Mouse (Mus musculus) heart, adult 8-10 months (tissue): Measurements from ENCODE around the gene Vmn1r192. TPM values are rescaled to one million over a fixed set of nuclear protein-coding genes. Genes with fewer than 3 reads are reported as not detected.
"Not testable (repeated sequence)": the region's sequence is repeated elsewhere in the genome, so short reads cannot be mapped to it uniquely, and the experiment has no call there.

Source experiments
- DNase-seq: peaks from one replicate; pipeline ENCODE4 v3.0.0; 2022; ENCODE audit warnings: low spot score
- microRNA-seq: library from miRNA; unstranded; fragments of <30 nt; microRNA quantifications from one replicate; pipeline ENCODE4 v1.2.0, GENCODE M21; 2022
- total RNA-seq, 4 experiments: library from RNA; stranded (reverse); gene quantifications; 2 replicates each; pipeline ENCODE4 v1.2.4; 2022

The Vmn1r192 gene
- total RNA-seq: not detected

DNA sequence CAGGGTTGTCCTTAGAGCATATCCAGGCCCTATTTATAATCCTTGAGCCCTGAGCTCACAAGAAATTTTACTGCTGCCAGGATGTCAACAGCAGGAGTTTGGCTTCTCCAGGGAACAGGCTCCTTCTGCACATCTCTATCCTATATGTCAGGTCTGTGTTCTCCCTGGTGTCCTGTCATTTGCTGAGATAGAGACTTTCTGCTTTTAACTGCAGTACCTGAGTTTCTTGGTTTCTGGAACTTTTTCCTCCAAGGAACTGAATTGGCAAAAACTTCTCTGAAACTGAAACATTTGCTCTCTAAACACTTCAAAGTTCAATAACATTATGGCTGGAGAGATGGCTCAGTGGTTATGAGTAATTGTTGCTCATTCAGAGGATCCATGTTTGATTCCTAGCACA, at the start of gene Vmn1r192:
TSS of gene Vmn1r192 (minus strand) at position 101 of the 400 bp plus-strand sequence.
- DNase-seq: no peak

DNA sequence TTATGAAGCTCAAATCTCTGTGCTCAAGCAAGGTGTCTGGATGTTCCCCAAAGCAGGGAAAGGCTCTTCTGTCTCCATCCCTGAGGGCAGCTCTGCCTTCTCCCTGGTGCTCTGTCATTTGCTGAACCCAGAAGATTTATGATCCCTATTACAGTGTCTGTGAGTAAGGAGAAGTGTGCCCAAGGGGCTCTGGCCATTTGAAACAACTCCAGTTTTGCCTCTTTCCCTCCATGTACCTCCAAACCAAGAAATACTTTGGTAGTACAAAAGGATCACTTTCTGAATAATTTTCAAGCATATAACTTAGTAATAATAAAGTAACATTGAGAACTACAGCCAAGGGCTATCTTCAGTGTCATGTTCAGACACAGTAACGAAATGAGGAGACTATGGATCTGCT, 32.1 kb upstream of the Vmn1r192 start, which contains the start of gene Vmn1r193:
TSS of gene Vmn1r193 (minus strand) at position 101 of the 400 bp plus-strand sequence.
- DNase-seq: not testable (repeated sequence)

DNA sequence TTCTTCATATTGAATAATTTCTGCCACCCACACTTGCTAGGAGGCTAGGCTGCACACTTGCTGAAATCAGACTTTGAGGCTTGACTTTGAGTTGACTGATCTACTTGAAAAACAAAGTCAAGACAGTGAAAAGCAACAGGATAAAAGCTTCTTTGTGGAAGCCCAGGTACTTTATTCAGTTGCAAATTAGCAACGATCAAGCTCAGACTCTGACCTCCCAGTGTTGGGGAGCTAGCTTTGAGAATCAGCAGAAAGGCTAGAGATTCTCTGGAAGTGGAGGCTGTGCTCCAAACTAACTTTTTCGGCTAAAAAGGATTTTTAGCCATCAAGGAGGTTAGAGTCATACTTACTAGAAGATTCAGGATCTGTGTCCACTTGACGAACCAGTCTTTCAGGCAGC, 1.8 kb upstream of the Vmn1r192 start:
- DNase-seq: not testable (repeated sequence)

DNA sequence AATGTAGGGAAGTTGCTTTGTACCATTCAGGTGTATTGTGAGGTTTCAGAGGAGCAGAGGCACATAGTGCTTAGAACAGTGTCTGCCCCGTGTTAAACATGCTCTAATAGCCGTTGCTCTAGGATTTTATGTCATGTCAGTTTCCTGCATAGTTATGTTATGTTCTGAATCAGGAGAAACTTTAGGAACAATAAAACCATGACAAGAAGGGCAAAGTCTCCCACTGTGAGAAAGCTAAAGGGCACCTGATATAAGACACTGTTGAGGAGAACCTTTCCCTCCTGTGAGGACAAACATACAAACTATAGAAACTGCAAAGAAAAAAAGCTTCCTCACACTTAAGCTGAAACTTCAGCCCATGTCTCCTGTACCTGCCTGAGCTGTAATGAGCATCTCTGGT, 556 bp downstream of the Vmn1r192 start:
- DNase-seq: no peak

DNA sequence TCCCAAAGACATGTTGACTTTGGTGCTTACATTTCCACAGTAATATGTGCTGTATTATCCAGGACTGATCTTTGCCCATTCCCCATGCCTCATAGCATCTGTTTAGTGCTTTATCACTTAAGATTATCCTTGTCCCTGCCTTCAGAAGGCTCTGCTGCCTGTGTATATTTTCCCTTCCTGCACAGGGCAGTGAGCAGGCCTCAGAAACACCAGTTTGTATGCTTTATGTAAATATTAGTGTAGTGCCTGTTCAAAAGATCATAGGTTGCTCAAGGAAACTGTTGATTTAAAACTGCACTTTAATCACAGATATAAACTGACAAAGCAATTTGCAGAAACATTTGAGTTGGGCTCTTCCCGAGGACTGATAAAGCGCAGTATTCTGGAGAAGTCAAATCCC, 1.6 kb downstream of the Vmn1r192 start:
- no peak for DNase-seq

DNA sequence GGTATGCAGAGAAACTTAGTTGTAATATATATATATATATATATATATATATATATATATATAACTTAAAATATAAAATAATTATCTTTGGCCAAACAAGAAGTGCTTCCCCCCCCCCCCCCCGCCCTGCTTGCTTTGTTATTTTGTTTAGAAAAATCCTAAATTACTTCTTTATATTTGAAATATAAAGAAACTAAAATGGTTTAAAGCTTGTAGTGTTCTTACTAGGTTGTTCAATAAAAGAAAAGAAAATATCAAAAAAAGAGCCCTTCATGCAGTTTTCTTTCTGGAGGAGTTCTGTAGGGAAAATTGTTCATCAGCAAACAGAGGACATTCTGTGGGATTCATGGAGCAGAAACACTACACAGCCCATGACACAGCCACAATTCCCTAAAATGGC, 7.1 kb downstream of the Vmn1r192 start, which contains the start of gene Vmn1r191:
TSS of gene Vmn1r191 (minus strand) at position 101 of the 400 bp plus-strand sequence.
- no peak for DNase-seq

DNA sequence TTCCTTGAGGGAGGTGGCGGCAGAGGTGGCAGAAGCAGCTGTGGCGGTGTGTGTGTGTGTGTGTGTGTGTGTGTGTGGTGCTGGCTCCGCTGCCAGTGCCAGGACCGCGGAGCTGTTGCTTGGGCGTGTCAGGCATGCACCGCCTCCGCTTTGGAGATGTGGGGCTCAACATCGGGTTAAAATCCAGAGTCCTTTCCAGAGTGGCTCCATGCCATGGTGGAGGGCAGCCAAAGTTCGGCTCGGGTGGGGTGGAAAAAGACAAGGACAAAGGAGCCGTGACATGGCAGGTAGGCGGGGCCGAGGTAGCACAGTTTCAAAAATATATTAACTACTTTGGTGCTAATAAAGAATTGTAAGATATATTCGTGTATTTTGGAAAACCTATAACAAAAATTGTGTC, 22.5 kb downstream of the Vmn1r192 start:
- peak; percentile 13 for DNase-seq

DNA sequence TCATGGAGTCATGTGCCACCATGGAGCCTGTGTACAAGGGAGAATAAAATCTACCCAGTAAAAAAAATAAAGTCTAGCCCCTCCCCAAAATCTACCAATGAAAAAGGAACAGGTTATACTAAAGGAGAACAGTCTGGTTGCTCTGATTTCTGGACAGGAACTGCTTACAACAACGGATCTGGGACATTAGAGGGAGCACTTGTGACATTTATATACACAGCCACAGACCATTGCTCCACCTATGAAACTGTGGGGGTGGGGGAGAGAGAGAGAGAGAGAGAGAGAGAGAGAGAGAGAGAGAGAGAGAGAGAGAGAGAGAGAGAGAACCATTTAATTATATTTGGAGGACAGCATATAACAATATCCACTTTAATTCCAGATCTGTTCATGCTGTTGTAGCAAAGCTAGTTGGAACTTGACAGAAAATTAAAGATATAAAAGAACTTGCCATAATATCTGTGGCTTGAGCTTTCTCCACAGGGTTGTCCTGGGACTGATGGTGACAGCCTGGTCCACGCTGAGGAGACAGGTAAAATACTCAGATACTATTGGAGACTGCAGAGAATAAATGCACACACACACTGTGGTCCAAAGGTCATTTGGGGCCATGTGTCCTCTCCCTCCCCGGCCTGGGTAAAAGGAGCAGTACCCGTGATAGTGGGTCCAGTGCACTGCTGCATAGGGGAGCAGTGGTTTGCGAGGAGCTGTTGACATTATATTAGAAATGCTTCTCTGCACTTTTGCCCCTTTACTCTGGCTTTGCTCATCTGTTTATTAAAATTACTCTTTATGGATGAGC, 54.2 kb downstream of the Vmn1r192 start:
- not testable (repeated sequence) for DNase-seq

Small RNAs within 50 kb of the gene (microRNA-seq; reads per million reads assigned to microRNA genes)
- gene Gm23282: not detected
- gene Gm25084: not detected

Other genes starting within 250 kb of the Vmn1r192 start
- gene Zfp184, start 246.0 kb downstream of the Vmn1r192 start, total RNA-seq: 1 to 10 TPM in 1 of 4 experiments, under 1 TPM in 3; 0.46 to 1.0 (median 0.83) TPM
- gene Pom121l2, start 209.9 kb downstream of the Vmn1r192 start, total RNA-seq: not detected
- gene Prss16, start 181.4 kb downstream of the Vmn1r192 start, total RNA-seq: under 1 TPM in 1 of 4 experiments, not detected in 3; 0.22 TPM
- gene Hist1h2ah, start 155.6 kb downstream of the Vmn1r192 start, total RNA-seq: 10 to 100 TPM in 2 of 4 experiments, 1 to 10 TPM in 2; 1.7 to 11.1 (median 9.1) TPM
- 10 to 100 TPM in 1 of 4 experiments, 1 to 10 TPM in 3; 4.6 to 13.2 (median 8.3) TPM for gene Hist1h2bk, start 155.3 kb downstream of the Vmn1r192 start, total RNA-seq
- 10 to 100 TPM; 11.6 to 17.7 (median 15.2) TPM for gene Hist1h4i, start 149.8 kb downstream of the Vmn1r192 start, total RNA-seq
- 10 to 100 TPM in 1 of 4 experiments, 1 to 10 TPM in 3; 2.7 to 12.6 (median 6.6) TPM for gene Hist1h2ag, start 148.2 kb downstream of the Vmn1r192 start, total RNA-seq
- gene Hist1h2bj, start 147.9 kb downstream of the Vmn1r192 start, total RNA-seq: 1 to 10 TPM; 1.4 to 7.1 (median 2.5) TPM
- gene Vmn1r188, start 106.7 kb downstream of the Vmn1r192 start, total RNA-seq: not detected
- gene Vmn1r189, start 85.3 kb downstream of the Vmn1r192 start, total RNA-seq: not detected
- not detected for gene Vmn1r191, start 7.2 kb downstream of the Vmn1r192 start, total RNA-seq
- not detected for gene Vmn1r193, start 32.0 kb upstream of the Vmn1r192 start, total RNA-seq
- not detected for gene Vmn1r194, start 53.1 kb upstream of the Vmn1r192 start, total RNA-seq
- not detected for gene Vmn1r195, start 79.4 kb upstream of the Vmn1r192 start, total RNA-seq
- gene Vmn1r196, start 98.8 kb upstream of the Vmn1r192 start, total RNA-seq: not detected
- not detected for gene Vmn1r197, start 133.4 kb upstream of the Vmn1r192 start, total RNA-seq
- gene Vmn1r198, start 159.2 kb upstream of the Vmn1r192 start, total RNA-seq: not detected
- not detected for gene Vmn1r199, start 188.7 kb upstream of the Vmn1r192 start, total RNA-seq
- gene Vmn1r200, start 199.2 kb upstream of the Vmn1r192 start, total RNA-seq: not detected